Mouse (Mus musculus) limb, embryonic 11.5 days (tissue): ENCODE results near the gene Qk. TPM values are rescaled to one million over a fixed set of nuclear protein-coding genes. Genes with fewer than 3 reads are reported as not detected.
A peak's percentile ranks its signal among the peaks of the same experiment; 100 is the strongest.

Experiments used
- ATAC-seq: fragments of 200-750 bp; cut with Nextera tagmentation; 2 replicates; pipeline ENCODE4 v1.8.0; 2017; ENCODE audit warnings: low read depth; ENCODE audit not compliant: insufficient number of reproducible peaks, low FRiP score, low TSS enrichment
- DNase-seq: peaks from one replicate; pipeline ENCODE4 v3.0.0-alpha.2; 2015; ENCODE audit warnings: low spot score
- H3K27ac ChIP-seq: fragments of 300-500 bp; sonication (generic); replicated peaks from 2 replicates; pipeline ENCODE4 v1.5.1; 2014; ENCODE audit warnings: low read depth, mild to moderate bottlenecking, low read length
- H3K27me3 ChIP-seq: fragments of 300-500 bp; sonication (generic); 2 replicates; pipeline ENCODE4 v1.6.1; 2014; ENCODE audit warnings: mild to moderate bottlenecking, low read length, mixed read lengths; ENCODE audit not compliant: control insufficient read depth, insufficient read depth
- H3K36me3 ChIP-seq: fragments of 300-500 bp; sonication (generic); 2 replicates; pipeline ENCODE4 v1.6.1; 2014; ENCODE audit warnings: mild to moderate bottlenecking, low read length, moderate library complexity, mixed read lengths; ENCODE audit not compliant: control insufficient read depth, insufficient read depth
- H3K4me1 ChIP-seq: fragments of 300-500 bp; sonication (generic); 2 replicates; pipeline ENCODE4 v1.6.1; 2014; ENCODE audit warnings: low read length, mixed read lengths; ENCODE audit not compliant: control insufficient read depth, insufficient read depth
- H3K4me2 ChIP-seq: fragments of 300-500 bp; sonication (generic); 2 replicates; pipeline ENCODE4 v1.6.1; 2014; ENCODE audit warnings: low read depth, mild to moderate bottlenecking, moderate library complexity; ENCODE audit not compliant: severe bottlenecking
- H3K4me3 ChIP-seq: fragments of 300-500 bp; sonication (generic); 2 replicates; pipeline ENCODE4 v1.5.1; 2014; ENCODE audit warnings: low read depth, low read length
- H3K9ac ChIP-seq: fragments of 300-500 bp; sonication (generic); 2 replicates; pipeline ENCODE4 v1.6.1; 2014; ENCODE audit warnings: mild to moderate bottlenecking, low read length
- H3K9me3 ChIP-seq: fragments of 300-500 bp; sonication (generic); 2 replicates; pipeline ENCODE4 v1.6.1; 2016; ENCODE audit warnings: low read length; ENCODE audit not compliant: control insufficient read depth
- WGBS: fragments of 180-500 bp; shearing (Covaris S2); extraction: QIAGEN DNeasy Blood & Tissue Kit; methylation state at CpG from one replicate; pipeline ENCODE4 v1.1.7; 2014; 5-methylcytosine and 5-hydroxymethylcytosine counted together
- polyA plus RNA-seq: library from polyadenylated mRNA; unstranded; fragments of >200 nt; fragmentation: Nextera tagmentation; extraction: Ambion mirVana; gene quantifications from 2 replicates; pipeline ENCODE4 v1.2.1, GENCODE M21; 2014

Gene Qk
- polyA plus RNA-seq, 1 experiment from 2014 or later: 35.7 TPM

- H3K4me3 ChIP-seq: no peak overlapping the region
- no peak overlapping the region for H3K27ac ChIP-seq
- no peak overlapping the region; the same call in 1 of the 2 replicates for H3K4me2 ChIP-seq
- no peaks in the 10 kb centered on the region for H3K9me3 ChIP-seq
- no peaks in the 10 kb centered on the region for H3K27me3 ChIP-seq
- ATAC-seq: no peak
- 41% methylated on average over 1 of the region's 1 CpGs for WGBS
- peaks cover 4% of the 10 kb centered on the region; the same call in 1 of the 2 replicates for H3K4me1 ChIP-seq
- H3K9ac ChIP-seq: no peak overlapping the region
- DNase-seq: no peak
- H3K36me3 ChIP-seq: no peaks in the 10 kb centered on the region
Observed at GRCm38 (mm10) chr17:10321092-10321491, 1.4 kb upstream of the Qk start.

GRCm38 (mm10) chr17:10320456-10320790 is 769 bp upstream of the Qk start:
- no peak for ATAC-seq
- no peaks in the 10 kb centered on the region for H3K27me3 ChIP-seq
- peaks cover 4% of the 10 kb centered on the region; the same call in 1 of the 2 replicates for H3K4me1 ChIP-seq
- 22% methylated on average over 10 of the region's 10 CpGs for whole genome bisulfite sequencing
- peak overlapping the region; percentile 91 for H3K4me3 ChIP-seq
- peak overlapping the region; percentile 57 for H3K4me2 ChIP-seq
- H3K9ac ChIP-seq: peak overlapping the region; percentile 99
- H3K9me3 ChIP-seq: no peaks in the 10 kb centered on the region
- H3K36me3 ChIP-seq: no peaks in the 10 kb centered on the region
- H3K27ac ChIP-seq: no peak overlapping the region
- DNase-seq: no peak

- DNase-seq: no peak
- peak overlapping the region; percentile 99 for H3K27ac ChIP-seq
- peak overlapping the region; percentile 99 for H3K9ac ChIP-seq
- under 1% methylated on average over 33 of the region's 46 CpGs for WGBS
- peaks cover 4% of the 10 kb centered on the region; the same call in 1 of the 2 replicates for H3K4me1 ChIP-seq
- H3K27me3 ChIP-seq: no peaks in the 10 kb centered on the region
- no peak for ATAC-seq
- H3K36me3 ChIP-seq: no peaks in the 10 kb centered on the region
- no peaks in the 10 kb centered on the region for H3K9me3 ChIP-seq
- 0 out of 2 replicates have a peak overlapping the region, but pooled peaks have one; percentile 15 for H3K4me2 ChIP-seq
- H3K4me3 ChIP-seq: peak overlapping the region; percentile 91
Observed at GRCm38 (mm10) chr17:10319431-10319684, 296 bp downstream of the Qk start.

GRCm38 (mm10) chr17:10318561-10319430 is 858 bp downstream of the Qk start:
- no peak for ATAC-seq
- Histone ChIP-seq H3K9ac (peak overlapping the region; percentile 99), H3K27me3 (no peaks in the 10 kb centered on the region), H3K4me1 (peaks cover 4% of the 10 kb centered on the region; the same call in 1 of the 2 replicates), H3K4me2 (peak overlapping the region; percentile 40), H3K9me3 (no peaks in the 10 kb centered on the region), H3K36me3 (no peaks in the 10 kb centered on the region), H3K27ac (peak overlapping the region; percentile 99), H3K4me3 (peak overlapping the region; percentile 91)
- WGBS: under 1% methylated on average over 105 of the region's 153 CpGs
- DNase-seq: peak; percentile 68

- peaks cover 4% of the 10 kb centered on the region; the same call in 1 of the 2 replicates for H3K4me1 ChIP-seq
- no peaks in the 10 kb centered on the region for H3K27me3 ChIP-seq
- H3K9ac ChIP-seq: peak overlapping the region; percentile 99
- WGBS: 0% methylated on average over 37 of the region's 46 CpGs
- no peaks in the 10 kb centered on the region for H3K9me3 ChIP-seq
- peak overlapping the region; percentile 40 for H3K4me2 ChIP-seq
- peak overlapping the region; percentile 99 for H3K27ac ChIP-seq
- no peaks in the 10 kb centered on the region for H3K36me3 ChIP-seq
- DNase-seq (peak; percentile 81), ATAC-seq (no peak)
- peak overlapping the region; percentile 91 for H3K4me3 ChIP-seq
Observed at GRCm38 (mm10) chr17:10317981-10318551, 1.6 kb downstream of the Qk start.

GRCm38 (mm10) chr17:10317186-10317585 is 2.5 kb downstream of the Qk start:
- H3K27me3 ChIP-seq: no peaks in the 10 kb centered on the region
- H3K4me3 ChIP-seq: peak overlapping the region; percentile 91
- H3K9me3 ChIP-seq: no peaks in the 10 kb centered on the region
- WGBS: 14% methylated on average over 4 of the region's 4 CpGs
- H3K27ac ChIP-seq: no peak overlapping the region
- ATAC-seq: no peak
- peak overlapping the region; percentile 40 for H3K4me2 ChIP-seq
- H3K36me3 ChIP-seq: no peaks in the 10 kb centered on the region
- DNase-seq: peak; percentile 48
- H3K4me1 ChIP-seq: peaks cover 4% of the 10 kb centered on the region; the same call in 1 of the 2 replicates
- peak overlapping the region; percentile 99; the same call in 1 of the 2 replicates for H3K9ac ChIP-seq

GRCm38 (mm10) chr17:10316446-10316845 is 3.2 kb downstream of the Qk start:
- no peak for DNase-seq
- ATAC-seq: no peak
- no peaks in the 10 kb centered on the region for H3K27me3 ChIP-seq
- no peaks in the 10 kb centered on the region for H3K9me3 ChIP-seq
- H3K4me1 ChIP-seq: peaks cover 4% of the 10 kb centered on the region; the same call in 1 of the 2 replicates
- no peaks in the 10 kb centered on the region for H3K36me3 ChIP-seq
- H3K27ac ChIP-seq: no peak overlapping the region
- 15% methylated on average over 1 of the region's 1 CpGs for WGBS
- H3K9ac ChIP-seq: no peak overlapping the region
- peak overlapping the region; percentile 10 for H3K4me3 ChIP-seq
- H3K4me2 ChIP-seq: peak overlapping the region; percentile 39

GRCm38 (mm10) chr17:10310046-10310445 is 9.6 kb downstream of the Qk start:
- ATAC-seq (no peak), DNase-seq (no peak)
- Histone ChIP-seq H3K4me2 (no peak overlapping the region), H3K9me3 (no peaks in the 10 kb centered on the region), H3K36me3 (no peaks in the 10 kb centered on the region), H3K27ac (no peak overlapping the region), H3K4me3 (no peak overlapping the region), H3K4me1 (no peaks in the 10 kb centered on the region), H3K9ac (no peak overlapping the region), H3K27me3 (no peaks in the 10 kb centered on the region)
- 88% methylated on average over 1 of the region's 1 CpGs for WGBS
